Mouse (Mus musculus) hindbrain, postnatal 0 days (tissue): ENCODE measurements around the gene Bhlha9. TPM values are rescaled to one million over a fixed set of nuclear protein-coding genes. Genes with fewer than 3 reads are reported as not detected.

Experiments
- ATAC-seq: fragments of 200-750 bp; cut with Nextera tagmentation; 2 replicates; pipeline ENCODE4 v1.8.0; 2017; ENCODE audit warnings: mild to moderate bottlenecking, moderate TSS enrichment, moderate library complexity
- DNase-seq: peaks from one replicate; pipeline ENCODE4 v3.0.0-alpha.2; 2015; ENCODE audit warnings: low spot score
- H3K27ac ChIP-seq: fragments of 300-500 bp; sonication (generic); 2 replicates; pipeline ENCODE4 v1.5.1; 2014; ENCODE audit warnings: mild to moderate bottlenecking
- H3K27me3 ChIP-seq: fragments of 300-500 bp; sonication (generic); 2 replicates; pipeline ENCODE4 v1.6.1; 2014; ENCODE audit warnings: low read length, mixed read lengths; ENCODE audit not compliant: insufficient read depth
- H3K36me3 ChIP-seq: fragments of 300-500 bp; sonication (generic); 2 replicates; pipeline ENCODE4 v1.6.1; 2014; ENCODE audit warnings: low read length, mixed read lengths; ENCODE audit not compliant: insufficient read depth
- H3K4me1 ChIP-seq: fragments of 300-500 bp; sonication (generic); 2 replicates; pipeline ENCODE4 v1.6.1; 2014; ENCODE audit warnings: antibody characterized with exemption, low read length, mixed read lengths; ENCODE audit not compliant: insufficient read depth
- H3K4me2 ChIP-seq: fragments of 300-500 bp; sonication (generic); 2 replicates; pipeline ENCODE4 v1.6.1; 2014; ENCODE audit warnings: low read depth, mild to moderate bottlenecking, low read length, moderate library complexity, mixed read lengths
- H3K4me3 ChIP-seq: fragments of 300-500 bp; sonication (generic); 2 replicates; pipeline ENCODE4 v1.5.1; 2014; ENCODE audit warnings: low read length
- H3K9ac ChIP-seq: fragments of 300-500 bp; sonication (generic); replicated peaks from 2 replicates; pipeline ENCODE4 v1.6.1; 2014; ENCODE audit warnings: mild to moderate bottlenecking, low read length, moderate library complexity, mixed read lengths
- H3K9me3 ChIP-seq: fragments of 300-500 bp; sonication (generic); 2 replicates; pipeline ENCODE4 v1.6.1; 2016; ENCODE audit warnings: low read length, mixed read lengths
- CTCF ChIP-seq: IDR thresholded peaks from 2 replicates; pipeline ENCODE4 v1.5.1; 2016; ENCODE audit warnings: antibody characterized with exemption, control low read depth, low read depth
- WGBS: fragments of 180-500 bp; shearing (Covaris S2); extraction: QIAGEN DNeasy Blood & Tissue Kit; methylation state at CpG from one replicate; pipeline ENCODE4 v1.1.7; 2014; 5-methylcytosine and 5-hydroxymethylcytosine counted together
- polyA plus RNA-seq: library from polyadenylated mRNA; unstranded; fragments of >200 nt; fragmentation: Nextera tagmentation; extraction: Ambion mirVana; gene quantifications from 2 replicates; pipeline ENCODE4 v1.2.1, GENCODE M21; 2015
- total RNA-seq: library from RNA; depleted of rRNA; stranded (reverse); fragments of >200 nt; gene quantifications from 2 replicates; pipeline ENCODE4 v1.2.3, GENCODE M21; 2014; rRNA removed

The Bhlha9 gene
- total and polyA plus RNA-seq, 2 experiments from 2014 or later = 1.2 to 2.1 TPM

DNA sequence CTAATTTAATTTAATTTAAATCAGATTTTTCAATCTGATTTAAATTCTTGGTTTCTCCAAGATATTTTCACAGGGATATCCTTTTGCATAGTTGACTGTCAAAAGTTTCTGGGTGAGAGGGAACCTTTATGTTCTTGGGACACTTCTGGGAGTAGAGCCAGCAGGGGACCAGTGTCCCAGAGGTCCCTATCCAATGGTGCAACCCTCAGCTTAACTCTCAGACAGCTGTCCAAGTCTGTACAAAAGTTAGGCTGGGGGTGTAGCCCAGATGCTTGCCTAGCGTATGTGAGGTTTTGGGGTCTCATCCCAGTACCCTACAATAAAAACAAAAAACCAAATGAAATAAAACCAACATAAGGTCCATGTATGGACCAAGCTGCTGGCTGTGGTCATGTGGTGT is 35.8 kb downstream of the Bhlha9 start:
- Histone ChIP-seq H3K36me3 (no peaks in the 10 kb centered on the region), H3K4me3 (no peak overlapping the region), H3K4me2 (no peak overlapping the region), H3K9me3 (no peaks in the 10 kb centered on the region), H3K27ac (no peak overlapping the region), H3K4me1 (no peaks in the 10 kb centered on the region), H3K27me3 (no peaks in the 10 kb centered on the region), H3K9ac (no peak overlapping the region)
- TF ChIP-seq CTCF = no peak
- no peak for DNase-seq
- no peak for ATAC-seq
- WGBS = 100% methylated on average over 1 of the region's 1 CpGs

DNA sequence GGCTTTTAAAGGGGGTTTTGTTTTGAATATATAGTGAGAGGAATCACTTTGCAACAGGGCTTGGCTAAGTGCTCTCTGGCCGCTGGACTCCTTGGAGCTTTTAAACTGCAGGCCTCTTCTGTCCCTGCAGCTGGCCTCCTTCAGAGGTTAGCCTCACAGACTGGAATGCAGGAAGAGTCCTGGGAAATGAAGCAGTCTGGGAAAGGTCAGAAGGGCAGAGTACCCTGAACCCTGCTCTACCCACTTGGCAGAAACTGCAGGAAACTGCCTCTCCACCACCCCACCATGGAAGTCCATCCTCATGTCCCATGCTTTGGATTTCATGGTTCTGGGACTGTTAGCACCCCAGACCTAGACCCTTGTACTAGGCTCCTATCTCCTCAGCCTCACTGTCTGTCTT is 36.6 kb downstream of the Bhlha9 start:
- 52% methylated on average over 1 of the region's 1 CpGs for WGBS
- Histone ChIP-seq H3K4me3 (no peak overlapping the region), H3K9ac (no peak overlapping the region), H3K4me2 (no peak overlapping the region), H3K9me3 (no peaks in the 10 kb centered on the region), H3K36me3 (no peaks in the 10 kb centered on the region), H3K27ac (no peak overlapping the region), H3K4me1 (no peaks in the 10 kb centered on the region), H3K27me3 (no peaks in the 10 kb centered on the region)
- no peak for TF ChIP-seq CTCF
- ATAC-seq (no peak), DNase-seq (no peak)

DNA sequence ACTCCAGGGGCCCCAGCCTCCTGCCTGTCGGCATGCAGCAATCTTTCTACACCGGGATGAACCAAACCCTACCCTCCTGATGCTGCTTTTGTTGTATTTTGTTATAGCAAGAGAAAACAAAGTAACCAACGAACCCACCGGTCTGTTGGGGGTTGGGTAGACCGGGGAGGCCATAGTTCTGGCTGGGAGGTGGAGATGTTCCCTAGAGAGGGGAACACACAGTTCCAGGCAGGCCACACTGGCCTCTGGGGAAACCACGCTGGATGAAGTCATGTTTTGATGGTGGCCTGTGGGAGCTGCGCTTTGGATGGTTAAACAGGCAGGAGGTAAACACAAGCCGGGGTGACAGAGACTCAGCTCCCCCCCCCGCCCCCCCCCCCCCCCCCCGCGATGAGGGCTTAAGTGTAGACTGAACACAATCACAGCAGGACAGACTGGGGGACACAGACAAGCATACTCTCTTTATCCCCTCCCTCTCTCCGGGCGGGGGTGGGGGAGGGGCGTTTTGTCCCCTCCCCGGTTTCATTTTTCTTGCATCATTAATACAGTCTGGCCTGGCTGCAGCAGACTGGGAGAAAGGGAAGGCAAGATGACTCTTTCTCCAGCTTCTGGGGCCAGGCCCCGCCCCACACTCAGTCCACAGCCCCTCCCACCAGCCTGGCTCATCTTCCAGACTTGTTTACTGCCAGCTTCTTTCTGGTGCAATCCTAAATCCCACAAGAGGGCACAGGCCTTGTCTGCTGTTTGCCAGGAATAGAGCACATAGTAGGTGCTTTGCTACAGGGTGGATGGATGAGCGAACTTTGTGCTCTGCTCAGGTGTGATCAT is 37.6 kb downstream of the Bhlha9 start:
- DNase-seq = peak; percentile 39
- 25% methylated on average over 13 of the region's 17 CpGs for WGBS

DNA sequence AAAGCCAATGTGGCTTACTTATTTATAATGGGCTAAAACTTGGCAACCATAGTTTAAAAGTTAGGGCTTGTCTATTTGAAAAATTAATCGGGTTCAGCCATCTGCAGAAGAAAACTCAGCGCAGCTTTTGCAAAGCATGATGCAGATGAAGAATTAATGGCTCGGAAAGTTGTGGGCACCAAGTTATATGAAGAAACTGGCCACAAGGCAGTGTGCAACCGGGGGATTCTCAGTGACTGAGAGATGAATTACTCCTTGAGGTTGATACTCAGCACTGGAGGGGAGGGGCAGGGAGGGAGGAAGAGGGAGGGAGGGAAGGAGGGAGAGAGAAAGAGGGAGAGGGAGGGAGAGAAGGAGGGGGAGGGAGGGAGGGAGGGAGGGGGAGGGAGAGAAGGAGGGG is 44.7 kb downstream of the Bhlha9 start:
- no peak for TF ChIP-seq CTCF
- no peak for DNase-seq
- no peak overlapping the region for H3K9ac ChIP-seq
- no peak overlapping the region for H3K4me3 ChIP-seq
- H3K27ac ChIP-seq = no peak overlapping the region
- H3K27me3 ChIP-seq = no peaks in the 10 kb centered on the region
- H3K4me2 ChIP-seq = no peak overlapping the region
- no peak for ATAC-seq
- WGBS = 69% methylated on average over 4 of the region's 4 CpGs
- H3K36me3 ChIP-seq = no peaks in the 10 kb centered on the region
- H3K4me1 ChIP-seq = no peaks in the 10 kb centered on the region
- H3K9me3 ChIP-seq = no peaks in the 10 kb centered on the region

More for the DNA sequence above, 37.6 kb downstream of the Bhlha9 start:
- Histone ChIP-seq H3K36me3 (no peaks in the 10 kb centered on the region), H3K27me3 (no peaks in the 10 kb centered on the region), H3K4me1 (no peaks in the 10 kb centered on the region), H3K27ac (no peak overlapping the region), H3K9ac (no peak overlapping the region), H3K4me3 (no peak overlapping the region), H3K4me2 (0 out of 2 replicates have a peak overlapping the region, but pooled peaks have one; percentile 3), H3K9me3 (no peaks in the 10 kb centered on the region)
- no peak for TF ChIP-seq CTCF
- peak; percentile 69 for ATAC-seq

Other genes starting within 250 kb of the Bhlha9 start
- gene Abr, start 50.2 kb upstream of the Bhlha9 start, total RNA-seq = 210 and 211 TPM in 2 replicates
- 77.0 and 87.5 TPM in 2 replicates for gene Abr, start 50.2 kb upstream of the Bhlha9 start, polyA plus RNA-seq
- gene Trarg1, start 7.3 kb downstream of the Bhlha9 start, total RNA-seq = 0.05 and 0.14 TPM in 2 replicates
- gene Trarg1, start 7.3 kb downstream of the Bhlha9 start, polyA plus RNA-seq = 0.46 and 0.57 TPM in 2 replicates
- 29.8 and 40.0 TPM in 2 replicates for gene Gosr1, start 91.1 kb downstream of the Bhlha9 start, total RNA-seq
- 25.4 and 25.7 TPM in 2 replicates for gene Gosr1, start 91.1 kb downstream of the Bhlha9 start, polyA plus RNA-seq
- 34.7 and 41.3 TPM in 2 replicates for gene Cpd, start 174.5 kb downstream of the Bhlha9 start, total RNA-seq
- 3.9 and 5.7 TPM in 2 replicates for gene Cpd, start 174.5 kb downstream of the Bhlha9 start, polyA plus RNA-seq
- 0.26 TPM in 1 of 2 replicates, not detected in the other for gene Tmigd1, start 229.7 kb downstream of the Bhlha9 start, total RNA-seq
- gene Tmigd1, start 229.7 kb downstream of the Bhlha9 start, polyA plus RNA-seq = not detected in 2 replicates